Mouse (Mus musculus) testis, postnatal 14 days (tissue): Measurements from ENCODE around the gene Ssrp1.

ENCODE experiments used
- DNase-seq: peaks from one replicate; pipeline ENCODE4 v3.0.0; 2021; ENCODE audit warnings: low spot score

The Ssrp1 gene

DNA sequence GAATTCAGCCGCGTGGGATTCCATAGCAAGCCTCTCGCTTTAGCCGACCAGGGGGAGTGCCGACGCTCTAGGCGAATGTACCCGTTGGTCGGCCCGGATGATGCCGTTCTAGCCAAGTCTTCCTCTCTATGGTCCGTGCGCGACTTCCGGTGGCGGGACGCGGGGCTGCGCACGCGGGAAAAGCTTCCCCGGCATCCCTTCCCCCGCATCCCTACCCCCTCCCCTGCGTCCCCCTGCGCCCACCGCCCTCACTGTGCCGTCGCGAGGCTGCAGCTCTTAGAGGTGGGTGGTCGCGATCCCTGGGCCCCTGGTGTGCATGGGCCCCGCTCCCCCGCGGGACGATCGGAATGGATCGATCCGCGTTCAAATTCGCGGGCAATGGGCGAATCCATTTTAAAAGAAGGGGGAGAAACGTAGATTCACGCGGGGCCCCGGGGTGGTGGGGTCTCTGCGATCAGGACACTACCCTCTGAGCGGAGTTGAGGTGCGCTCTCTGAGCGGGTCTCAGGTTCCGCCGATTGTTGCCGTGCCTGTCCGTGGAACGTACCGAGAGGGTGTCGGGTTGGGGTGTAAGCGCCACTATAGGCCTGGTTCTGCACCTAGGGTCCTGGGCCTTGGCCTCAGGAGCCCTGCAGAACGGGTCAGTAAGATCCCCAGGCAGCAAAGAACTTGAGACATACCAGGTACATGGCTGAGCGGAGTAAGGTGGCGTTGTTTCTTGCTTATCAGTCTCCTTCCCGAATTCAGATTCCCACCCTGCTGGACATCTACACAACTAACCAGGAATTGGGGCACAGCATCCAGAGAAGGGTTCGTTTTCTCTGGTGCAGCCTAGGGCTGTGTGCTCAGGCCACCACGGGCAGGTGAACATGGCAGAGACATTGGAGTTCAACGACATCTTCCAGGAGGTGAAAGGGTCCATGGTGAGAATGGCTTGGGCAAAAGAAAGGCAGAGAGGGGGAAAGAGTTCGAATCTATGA is at the start of gene Ssrp1, which contains the start of gene P2rx3:
TSS of gene Ssrp1 (plus strand) at position 188 of the 980 bp plus-strand sequence.
TSS of gene P2rx3 (minus strand) at position 416 of the 980 bp plus-strand sequence.
- DNase-seq = peak; percentile 91

DNA sequence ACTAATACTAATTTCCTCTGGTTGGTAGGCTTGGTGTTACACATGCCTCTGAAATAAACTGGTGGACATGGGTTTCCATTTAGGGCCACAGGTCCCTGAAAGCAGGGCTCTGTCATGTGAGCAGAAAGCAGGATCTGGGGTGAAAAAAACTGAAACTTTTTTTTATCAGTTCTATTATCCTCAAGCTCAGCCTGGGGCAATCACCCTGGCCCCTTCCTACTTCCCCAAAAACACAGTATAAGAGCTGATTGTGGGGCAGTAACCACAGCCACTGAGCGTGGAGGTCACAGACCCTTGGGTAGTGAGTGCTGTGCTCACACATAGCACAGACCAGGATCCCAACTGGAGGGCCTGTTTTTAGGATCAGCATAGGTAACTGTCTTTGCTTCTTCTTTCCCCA is 49.1 kb upstream of the Ssrp1 start, which contains the start of gene Prg3:
TSS of gene Prg3 (plus strand) at position 286 of the 400 bp plus-strand sequence.
- no peak for DNase-seq

DNA sequence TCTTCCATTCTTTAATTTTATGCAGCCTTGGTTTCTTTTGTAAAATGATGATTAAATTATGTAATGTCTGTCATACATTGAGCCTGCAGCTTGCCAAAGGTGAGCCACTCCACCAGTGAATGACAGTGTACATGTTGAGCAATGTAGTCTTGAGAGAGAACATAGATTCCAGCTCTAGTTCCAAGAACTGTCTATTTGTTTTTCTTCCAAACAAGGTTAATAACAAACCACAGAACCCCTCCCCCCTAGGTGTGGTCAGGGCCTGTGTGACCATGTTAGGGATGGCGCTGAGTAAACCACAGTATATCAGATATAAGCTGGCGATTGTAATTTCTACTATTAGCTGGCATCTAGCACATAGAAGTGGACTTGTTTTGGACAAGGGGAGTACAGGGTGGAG is 40.7 kb upstream of the Ssrp1 start:
- DNase-seq = no peak

DNA sequence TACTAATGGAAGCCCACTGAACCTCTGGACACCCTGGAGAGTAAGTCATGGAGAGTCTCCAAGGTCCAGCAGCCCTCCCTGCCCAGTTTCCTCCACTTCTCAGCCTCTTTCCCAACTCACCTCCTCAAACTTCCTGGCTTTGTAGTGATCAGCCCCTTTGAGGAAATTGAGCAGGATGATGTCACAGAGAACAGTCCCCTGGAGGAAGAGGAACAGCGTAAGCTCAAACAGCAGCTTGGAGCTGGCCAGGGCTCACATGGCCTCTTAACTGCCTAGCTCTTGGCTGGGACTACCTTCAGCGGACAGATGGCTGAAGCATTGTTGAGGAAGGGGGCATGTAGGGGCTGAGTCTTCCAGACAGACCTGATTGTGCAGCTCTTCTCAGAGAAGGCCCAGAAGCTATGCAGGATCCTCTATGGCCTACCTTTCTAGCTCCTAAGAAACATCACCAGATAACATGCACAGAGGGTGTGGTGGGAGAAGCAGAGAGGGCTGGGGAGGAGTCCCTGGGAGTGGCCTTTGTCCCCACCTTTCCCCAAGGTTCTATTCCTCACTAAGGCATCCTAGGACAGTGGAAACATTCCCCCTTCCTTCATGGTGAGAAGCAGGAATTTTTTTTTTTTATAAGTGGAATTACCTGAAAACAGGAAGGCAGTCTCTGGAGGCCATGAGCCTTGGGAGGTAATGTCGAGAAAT is 37.4 kb upstream of the Ssrp1 start:
- no peak for DNase-seq

DNA sequence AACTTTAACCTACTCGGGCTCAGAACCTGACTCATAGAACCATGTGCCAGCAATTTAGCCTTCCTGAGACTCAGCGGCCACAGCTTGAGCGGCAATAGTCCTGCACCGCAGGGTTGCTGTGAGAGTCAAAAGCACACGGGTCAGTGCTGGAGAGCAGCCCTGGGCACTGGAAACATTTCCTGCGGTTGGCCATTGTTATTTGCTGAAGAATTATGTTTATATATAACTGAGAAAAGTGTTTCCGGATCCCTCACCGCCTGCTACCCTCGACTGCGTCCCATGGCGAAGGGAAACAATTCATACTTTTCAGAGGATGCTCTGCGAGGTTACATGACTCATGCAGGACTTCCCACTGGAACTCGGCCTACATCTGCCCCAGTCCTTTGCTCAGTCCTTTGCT is 35.5 kb upstream of the Ssrp1 start:
- no peak for DNase-seq

DNA sequence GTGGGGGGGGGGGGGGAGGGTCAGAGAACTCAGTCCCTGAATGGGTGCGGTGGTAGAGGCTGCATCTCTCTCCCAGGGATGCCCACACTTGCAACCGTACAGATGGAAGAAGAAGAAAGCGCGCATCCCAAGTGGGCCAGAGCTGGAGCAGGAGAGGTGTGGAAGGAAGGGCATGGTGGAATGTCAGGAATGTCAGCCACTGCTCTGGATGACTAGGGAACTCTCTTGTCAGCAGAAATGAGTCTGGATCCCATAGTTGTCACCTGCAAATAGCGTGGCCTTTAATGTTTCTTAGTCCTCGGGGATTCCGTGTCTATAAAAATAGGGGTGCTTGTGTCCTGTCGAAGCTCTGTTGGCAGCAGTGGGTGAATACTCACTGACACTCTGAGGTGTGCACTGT is 34.5 kb upstream of the Ssrp1 start:
- DNase-seq = no peak

DNA sequence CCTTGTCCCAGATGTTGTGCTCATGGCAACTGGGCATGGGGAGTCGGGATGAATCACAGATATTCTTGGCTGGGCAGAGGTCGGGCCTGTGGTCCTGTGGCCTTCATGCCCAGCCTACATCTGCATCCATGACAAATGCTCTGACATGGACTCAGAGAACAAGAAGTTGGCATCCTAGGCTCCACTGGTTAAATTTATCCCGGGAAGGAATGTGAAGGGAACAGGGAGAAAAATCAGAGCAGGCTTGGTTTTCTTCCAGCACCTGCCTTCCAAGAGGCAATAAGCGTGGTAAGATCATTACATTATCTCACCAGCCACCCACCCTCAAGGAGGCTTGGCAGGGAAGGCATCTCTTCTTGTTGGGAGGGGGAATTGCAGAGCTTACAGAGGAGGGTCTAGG is 32.7 kb upstream of the Ssrp1 start:
- DNase-seq = no peak

DNA sequence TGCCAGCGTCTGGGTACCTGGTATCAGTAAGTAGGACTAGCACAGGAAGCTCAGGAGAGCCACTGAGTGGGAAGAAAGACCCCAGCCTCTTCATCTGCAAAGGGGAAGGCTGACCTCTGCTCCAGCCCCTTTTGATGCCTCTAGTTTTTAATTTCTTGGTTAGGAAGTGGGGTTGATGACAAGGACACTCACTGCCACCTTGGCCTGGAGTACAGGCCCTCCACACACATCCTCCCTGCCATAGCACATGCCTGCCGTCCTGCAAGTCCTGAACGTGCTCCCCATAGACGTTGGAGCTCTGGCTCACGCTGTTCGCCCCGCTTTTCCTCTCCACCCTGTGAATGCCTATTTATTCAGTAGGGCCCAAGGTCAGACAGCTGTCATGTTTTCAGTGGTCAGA is 30.4 kb upstream of the Ssrp1 start:
- no peak for DNase-seq

DNA sequence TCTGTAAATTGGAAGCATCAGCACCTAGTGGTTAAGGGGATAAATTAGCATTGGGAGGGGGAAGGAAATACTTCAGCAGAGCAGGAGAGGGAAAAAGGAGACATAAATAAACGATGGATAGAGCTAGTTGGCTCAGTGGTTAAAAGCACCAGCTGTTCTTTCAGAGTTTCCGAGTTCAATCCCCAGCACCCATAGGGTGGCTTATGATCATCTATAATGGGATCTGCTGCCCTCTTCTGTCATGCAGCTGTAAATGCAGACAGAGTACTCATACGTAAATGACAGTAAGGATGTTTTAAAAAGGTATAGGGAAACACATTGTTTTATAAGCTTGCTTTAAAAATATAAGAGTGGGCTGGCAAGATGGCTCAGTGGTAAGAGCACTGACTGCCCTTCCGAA is 29.3 kb upstream of the Ssrp1 start:
- DNase-seq = no peak

DNA sequence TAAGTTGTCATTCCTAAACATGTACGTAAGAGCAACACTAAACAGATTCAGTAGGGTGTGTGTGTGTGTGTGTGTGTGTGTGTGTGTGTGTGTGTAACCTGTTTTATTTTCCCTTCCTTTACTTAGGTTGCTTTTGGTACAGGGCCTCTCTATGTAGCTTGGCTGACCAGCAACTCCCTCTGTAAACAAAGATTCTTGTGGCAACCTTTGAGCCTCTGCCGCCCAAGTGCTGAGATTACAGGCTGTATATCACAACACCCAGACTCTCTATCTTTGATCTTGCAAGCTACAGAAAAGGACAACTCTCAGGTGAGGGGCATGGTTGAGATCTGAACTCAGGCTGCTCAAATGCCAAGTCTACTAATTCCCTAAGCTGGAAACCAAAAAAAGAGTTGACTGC is 27.8 kb upstream of the Ssrp1 start:
- DNase-seq = no peak

DNA sequence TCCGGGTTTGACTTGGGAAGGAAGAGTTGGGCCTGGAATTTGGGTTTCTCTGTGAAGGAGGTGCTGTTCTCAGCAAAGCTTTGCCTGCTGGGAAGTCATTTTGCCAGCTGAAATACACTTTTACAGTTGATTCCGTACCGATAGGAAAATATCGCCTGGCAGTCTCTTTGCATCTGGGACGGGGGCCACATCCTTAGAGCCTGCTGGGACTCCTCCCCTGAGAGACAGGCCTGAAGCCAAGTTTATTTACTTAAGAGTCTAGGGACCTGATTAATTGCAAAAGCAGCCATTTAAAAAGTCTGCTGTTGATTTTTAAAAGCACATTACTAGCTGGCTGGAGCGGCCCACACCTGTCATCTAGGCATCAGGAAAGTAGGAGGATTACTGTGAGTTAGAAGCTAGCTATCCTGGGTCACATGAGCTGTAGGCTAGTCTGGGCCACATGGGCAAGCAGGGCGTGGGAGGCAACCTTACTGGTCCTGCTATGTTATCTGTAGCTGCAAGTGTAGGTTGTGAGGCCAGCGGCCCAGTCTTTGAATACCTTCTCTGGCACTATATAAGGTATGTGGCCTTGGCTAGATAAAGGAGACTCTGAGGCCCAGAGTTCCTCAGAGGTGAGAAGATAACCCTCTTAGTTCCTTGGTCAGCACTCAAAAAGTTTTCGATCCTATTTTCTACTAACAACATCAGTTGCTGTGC is 25.0 kb upstream of the Ssrp1 start:
- peak; percentile 42 for DNase-seq

DNA sequence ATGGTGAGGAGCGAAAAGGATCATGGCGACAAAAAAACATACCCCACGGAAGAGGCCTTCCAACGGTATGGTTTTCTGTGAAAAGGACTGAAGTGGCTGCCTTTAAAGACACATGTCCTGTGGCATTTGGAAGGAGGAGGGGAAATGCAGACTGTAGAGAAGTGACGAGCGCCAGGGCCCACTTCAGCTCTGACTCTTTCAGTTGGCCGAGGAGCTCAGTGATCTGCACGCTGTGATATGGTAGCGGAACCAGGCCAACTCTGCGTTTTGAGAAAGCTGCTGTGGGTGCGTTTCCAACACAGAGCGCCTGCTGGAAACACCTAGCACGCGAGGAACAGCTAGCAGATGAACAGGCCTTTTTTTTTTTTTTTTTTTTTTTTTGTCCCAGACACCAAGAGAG is 24.4 kb upstream of the Ssrp1 start:
- no peak for DNase-seq

DNA sequence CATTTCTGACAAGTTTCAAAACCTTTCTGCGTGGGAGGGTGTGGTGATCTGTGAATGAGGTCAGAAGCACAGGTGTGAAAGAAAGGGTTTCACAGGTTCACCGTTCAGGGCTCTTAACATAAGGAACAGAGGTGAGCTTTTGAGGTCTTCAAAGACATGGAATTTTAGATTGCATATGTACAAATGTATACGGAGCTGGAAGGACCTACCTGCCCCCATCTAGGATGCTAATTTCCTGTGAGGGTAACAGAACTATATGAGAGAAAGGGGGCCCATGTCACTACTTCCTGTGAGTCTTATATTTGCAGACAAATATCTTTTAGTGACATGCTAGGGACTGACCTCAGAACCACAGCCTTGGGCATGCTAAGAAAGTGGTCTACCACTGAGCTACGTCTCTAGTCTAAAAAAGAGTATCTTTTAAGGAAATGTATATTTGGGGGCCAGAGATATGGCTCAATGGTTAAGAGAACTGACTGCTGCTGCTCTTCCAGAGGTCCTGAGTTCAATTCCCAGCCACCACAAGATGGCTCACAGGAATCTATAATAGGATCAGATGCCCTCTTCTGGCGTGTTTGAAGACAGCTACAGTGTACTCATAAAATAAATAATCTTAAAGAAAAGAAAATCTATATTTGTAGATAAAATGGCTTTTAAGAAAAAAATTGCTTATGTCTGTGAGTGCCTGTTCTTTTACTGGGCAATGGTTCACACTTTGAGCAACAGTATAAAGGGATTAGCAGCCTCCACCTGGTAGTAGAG is 23.0 kb upstream of the Ssrp1 start:
- DNase-seq = no peak

DNA sequence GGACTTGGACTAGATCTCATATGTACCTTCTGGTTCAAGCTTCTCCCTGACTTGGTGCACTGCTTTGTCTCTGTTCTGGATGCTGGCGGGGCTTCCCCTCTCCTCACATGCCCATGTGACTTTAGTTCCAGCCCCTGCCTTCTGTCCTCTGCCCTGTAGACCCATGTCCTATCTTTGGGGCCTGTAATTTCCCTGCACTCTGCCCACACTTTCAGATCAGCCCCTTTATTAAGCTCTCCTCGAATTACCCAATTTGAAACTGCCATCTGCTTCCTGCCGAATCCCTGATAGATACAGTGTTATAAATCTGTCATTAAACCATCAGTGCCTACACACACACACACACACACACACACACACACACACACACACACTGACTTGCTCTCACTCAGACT is 22.4 kb upstream of the Ssrp1 start:
- no peak for DNase-seq

DNA sequence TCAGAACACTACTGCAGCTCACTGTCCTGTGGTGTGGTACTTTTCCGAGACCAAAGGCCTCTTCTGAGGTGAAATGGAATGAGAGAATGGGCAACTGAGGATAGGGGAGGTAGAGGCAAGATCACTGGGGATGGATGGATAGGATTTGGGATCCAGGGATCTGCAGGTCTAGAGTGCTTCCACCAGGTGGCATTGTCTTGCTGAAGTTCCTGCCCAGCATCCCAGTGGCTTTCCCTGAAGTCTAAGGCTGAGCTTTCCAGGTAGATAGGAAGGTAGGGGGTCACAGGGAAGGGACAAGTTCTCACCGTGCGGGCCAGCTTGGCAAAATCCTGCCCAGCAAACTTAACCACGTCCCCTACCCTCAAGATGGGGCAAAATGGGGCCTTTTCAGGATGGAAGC is 15.0 kb upstream of the Ssrp1 start:
- DNase-seq = no peak

DNA sequence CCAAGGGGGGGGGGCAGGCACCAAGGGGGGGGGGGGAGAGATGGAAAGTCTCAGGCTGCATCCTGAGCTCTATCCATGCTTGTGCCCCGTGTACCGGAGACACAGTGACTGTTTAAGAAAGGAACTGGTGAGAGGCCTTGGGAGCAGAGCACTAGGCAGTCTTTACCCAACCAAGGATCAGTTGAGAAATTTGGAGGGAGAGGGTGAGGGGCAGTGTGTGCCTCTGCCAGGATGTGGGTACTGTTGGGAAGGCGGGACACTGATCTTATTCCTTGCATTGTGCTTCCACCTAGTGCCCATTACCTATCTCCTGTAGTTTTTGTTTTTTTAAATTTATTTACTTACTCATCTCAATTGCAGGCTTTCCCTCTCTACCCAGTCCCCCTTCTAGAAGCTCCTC is 10.9 kb upstream of the Ssrp1 start:
- no peak for DNase-seq

DNA sequence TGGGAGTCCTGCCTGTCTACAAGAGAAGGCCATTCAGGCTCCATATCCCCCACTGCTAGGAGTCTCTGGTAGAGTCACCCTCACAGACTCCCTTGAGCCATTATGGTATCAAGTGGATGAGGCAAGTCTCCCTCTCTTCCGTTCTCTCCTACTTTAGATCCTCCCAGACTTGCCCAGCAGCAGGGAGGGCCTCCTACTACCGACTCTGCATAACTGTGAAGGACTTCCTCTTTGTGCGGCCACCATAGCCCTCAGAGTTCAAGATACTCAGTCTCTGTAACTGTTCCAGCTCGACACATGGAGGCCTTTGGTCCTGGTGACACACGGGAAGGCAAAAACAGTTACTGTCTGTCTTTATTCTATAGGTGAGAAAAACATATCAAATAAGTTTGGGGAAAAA is 9.8 kb upstream of the Ssrp1 start:
- DNase-seq = no peak

DNA sequence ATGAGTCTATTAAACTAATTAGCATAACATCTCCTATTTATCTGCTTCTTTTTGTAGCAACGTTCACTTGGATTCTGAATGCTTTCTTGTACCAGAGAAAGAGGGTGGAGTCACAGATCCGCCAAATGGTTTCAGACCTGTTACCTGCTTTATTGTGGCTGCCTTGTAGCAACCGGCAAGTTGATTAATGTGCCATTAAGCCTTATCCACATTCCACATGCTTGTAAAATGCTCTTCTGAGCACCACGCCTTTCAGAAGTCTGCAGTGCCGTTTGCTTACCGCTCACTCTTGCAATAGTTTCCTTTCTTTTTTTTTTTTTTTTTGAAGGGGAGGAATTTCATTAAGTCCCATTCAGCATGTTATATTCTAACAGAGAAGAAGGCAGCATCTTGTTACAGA is 7.1 kb upstream of the Ssrp1 start:
- no peak for DNase-seq

DNA sequence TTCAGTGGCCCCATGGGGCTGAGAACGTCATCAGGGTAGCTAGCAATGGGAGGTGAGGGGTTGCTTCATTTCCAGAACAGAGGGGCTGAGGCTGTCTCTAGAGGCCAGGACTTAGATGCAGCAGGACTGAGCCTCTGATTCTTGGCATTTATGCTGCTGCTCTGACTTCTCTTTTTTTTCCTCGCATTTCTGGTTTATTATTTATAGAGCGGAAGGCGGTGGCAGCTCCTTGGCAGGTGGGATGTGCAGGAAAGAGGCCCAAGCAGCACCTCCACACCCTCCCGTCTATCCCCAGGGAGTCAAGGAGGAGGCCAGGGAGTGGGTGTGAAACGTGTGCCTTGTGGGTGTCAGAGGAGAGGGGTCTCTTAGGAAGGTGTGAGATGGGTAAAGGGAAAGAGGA is 6.0 kb upstream of the Ssrp1 start:
- no peak for DNase-seq

DNA sequence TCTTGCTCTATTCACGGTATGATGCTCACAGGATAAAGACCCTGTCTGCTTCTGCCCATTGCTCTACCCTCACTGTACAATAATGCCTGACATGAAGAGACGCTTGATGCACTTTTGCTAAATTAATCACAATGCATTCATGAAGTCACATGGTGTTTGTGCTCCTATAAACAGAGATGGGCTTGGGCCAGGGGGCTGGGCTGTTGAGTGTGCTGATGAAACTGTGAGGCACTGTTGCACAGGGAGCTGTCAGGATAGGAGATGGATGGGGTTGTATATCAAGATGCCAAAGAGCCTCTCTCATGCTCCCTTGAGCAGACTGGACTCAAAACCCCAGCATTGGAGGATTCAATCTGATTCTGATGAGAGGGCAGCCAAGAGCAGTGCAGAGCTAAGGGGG is 3.9 kb upstream of the Ssrp1 start:
- no peak for DNase-seq

DNA sequence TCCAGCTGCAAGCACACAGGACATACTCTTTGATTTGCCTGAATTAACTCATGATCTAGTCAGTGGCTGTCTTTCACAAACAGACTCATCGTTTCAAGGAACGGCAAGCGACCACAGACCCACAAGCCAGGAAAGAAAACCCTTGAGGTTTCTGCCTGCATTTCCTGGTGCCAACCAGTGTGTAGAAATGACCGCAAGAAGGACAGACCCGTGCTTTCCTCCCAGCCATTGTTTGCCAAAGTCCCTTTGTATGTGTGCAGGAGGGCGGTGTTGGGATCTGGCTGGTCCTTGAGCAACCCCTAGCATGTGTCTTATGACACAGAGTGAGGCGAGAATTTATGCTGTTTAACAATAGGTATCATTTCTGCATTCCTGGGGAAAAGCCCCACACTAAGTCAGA is 2.9 kb upstream of the Ssrp1 start:
- DNase-seq = no peak

DNA sequence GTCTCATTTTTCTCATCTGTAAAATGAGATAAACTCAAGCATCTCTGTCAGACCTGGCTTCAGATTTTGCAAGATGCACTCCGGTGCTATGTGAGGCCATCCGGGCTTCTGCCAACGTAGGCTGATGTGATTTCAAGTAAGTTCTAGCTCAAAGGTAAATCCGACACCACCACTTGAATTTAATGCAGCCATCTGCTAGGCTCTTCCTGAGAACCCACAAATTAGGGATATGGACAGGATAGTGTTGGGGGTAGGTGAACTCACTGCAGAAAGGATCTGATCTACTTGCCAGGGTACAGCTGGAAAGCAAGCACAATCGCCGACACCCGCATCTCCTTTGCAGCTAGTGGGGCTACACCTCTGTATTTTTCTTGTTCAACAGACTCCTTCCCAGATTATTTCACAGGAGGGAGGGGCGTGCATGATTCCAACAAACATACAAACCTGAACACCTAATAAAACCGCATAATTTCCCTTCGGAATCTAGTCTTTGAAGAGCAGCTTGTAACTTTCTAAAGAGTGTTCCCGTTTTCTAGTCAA is 457 bp upstream of the Ssrp1 start:
- no peak for DNase-seq
